Mouse (Mus musculus) stomach, postnatal 0 days (tissue): ENCODE data around the gene Rprm. TPM values are rescaled to one million over a fixed set of nuclear protein-coding genes. Genes with fewer than 3 reads are reported as not detected.

Experiments
- ATAC-seq: fragments of 200-750 bp; cut with Nextera tagmentation; 2 replicates; pipeline ENCODE4 v1.8.0; 2017; ENCODE audit not compliant: low FRiP score, low TSS enrichment
- DNase-seq: peaks from one replicate; pipeline ENCODE4 v3.0.0-alpha.2; 2016; ENCODE audit warnings: low spot score
- H3K27ac ChIP-seq: fragments of 300-500 bp; sonication (generic); replicated peaks from 2 replicates; pipeline ENCODE4 v1.5.1; 2014; ENCODE audit warnings: mild to moderate bottlenecking, control low read depth
- H3K27me3 ChIP-seq: fragments of 300-500 bp; sonication (generic); 2 replicates; pipeline ENCODE4 v1.6.1; 2014; ENCODE audit warnings: low read length; ENCODE audit not compliant: control insufficient read depth, insufficient read depth
- H3K36me3 ChIP-seq: fragments of 300-500 bp; sonication (generic); 2 replicates; pipeline ENCODE4 v1.6.1; 2014; ENCODE audit warnings: low read length, mixed read lengths; ENCODE audit not compliant: control insufficient read depth, insufficient read depth
- H3K4me1 ChIP-seq: fragments of 300-500 bp; sonication (generic); replicated peaks from 2 replicates; pipeline ENCODE4 v1.6.1; 2014; ENCODE audit warnings: antibody characterized with exemption; ENCODE audit not compliant: control insufficient read depth, insufficient read depth
- H3K4me2 ChIP-seq: fragments of 300-500 bp; sonication (generic); replicated peaks from 2 replicates; pipeline ENCODE4 v1.6.1; 2014; ENCODE audit warnings: low read depth, mild to moderate bottlenecking, control low read depth, moderate library complexity
- H3K4me3 ChIP-seq: fragments of 300-500 bp; sonication (generic); 2 replicates; pipeline ENCODE4 v1.5.1; 2014; ENCODE audit warnings: low read depth, low read length, control low read depth
- H3K9ac ChIP-seq: fragments of 300-500 bp; sonication (generic); 2 replicates; pipeline ENCODE4 v1.6.1; 2014; ENCODE audit warnings: mild to moderate bottlenecking, low read length, control low read depth, mixed read lengths
- H3K9me3 ChIP-seq: fragments of 300-500 bp; sonication (generic); 2 replicates; pipeline ENCODE4 v1.6.1; 2016; ENCODE audit warnings: low read length; ENCODE audit not compliant: control insufficient read depth
- CTCF ChIP-seq: IDR thresholded peaks from 2 replicates; pipeline ENCODE4 v1.5.1; 2016; ENCODE audit warnings: antibody characterized with exemption, low read depth, mild to moderate bottlenecking, moderate library complexity
- EP300 ChIP-seq: optimal IDR thresholded peaks from 2 replicates; pipeline ENCODE3; 2016; ENCODE audit warnings: antibody characterized with exemption
- WGBS: fragments of 180-500 bp; shearing (Covaris S2); extraction: QIAGEN DNeasy Blood & Tissue Kit; methylation state at CpG from one replicate; pipeline ENCODE4 v1.1.7; 2014; 5-methylcytosine and 5-hydroxymethylcytosine counted together
- polyA plus RNA-seq: library from polyadenylated mRNA; unstranded; fragments of >200 nt; fragmentation: Nextera tagmentation; extraction: Ambion mirVana; gene quantifications from 2 replicates; pipeline ENCODE4 v1.2.1, GENCODE M21; 2015

The Rprm gene
- polyA plus RNA-seq, 1 experiment from 2014 or later: 4.9 TPM

DNA sequence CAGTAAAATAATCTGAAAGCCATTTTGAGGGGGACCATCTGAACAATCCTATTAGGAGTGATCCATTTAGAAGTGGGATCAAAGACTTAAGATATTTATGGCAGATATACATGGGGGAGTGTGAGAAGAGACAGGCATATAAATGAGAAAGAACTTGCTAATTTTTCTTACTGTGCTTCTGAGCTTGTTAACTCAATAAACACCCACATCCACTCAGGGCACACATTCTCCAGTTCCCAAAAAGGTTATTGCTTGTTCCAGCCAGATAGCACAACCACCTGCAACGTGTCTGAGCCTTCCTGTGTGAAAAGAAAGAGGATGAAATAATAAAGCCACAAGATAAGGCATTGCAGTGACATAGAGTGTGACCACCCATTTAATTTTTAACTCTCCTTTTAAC is 22.9 kb downstream of the Rprm start:
- WGBS: 11% methylated on average over 1 of the region's 1 CpGs
- no peak overlapping the region for H3K9ac ChIP-seq
- no peak for ATAC-seq
- H3K9me3 ChIP-seq: no peaks in the 10 kb centered on the region
- TF ChIP-seq CTCF: no peak
- TF ChIP-seq EP300: no peak
- no peak overlapping the region for H3K4me3 ChIP-seq
- H3K36me3 ChIP-seq: no peaks in the 10 kb centered on the region
- DNase-seq: no peak
- H3K4me1 ChIP-seq: no peaks in the 10 kb centered on the region
- no peak overlapping the region for H3K4me2 ChIP-seq
- no peaks in the 10 kb centered on the region for H3K27me3 ChIP-seq
- no peak overlapping the region for H3K27ac ChIP-seq

DNA sequence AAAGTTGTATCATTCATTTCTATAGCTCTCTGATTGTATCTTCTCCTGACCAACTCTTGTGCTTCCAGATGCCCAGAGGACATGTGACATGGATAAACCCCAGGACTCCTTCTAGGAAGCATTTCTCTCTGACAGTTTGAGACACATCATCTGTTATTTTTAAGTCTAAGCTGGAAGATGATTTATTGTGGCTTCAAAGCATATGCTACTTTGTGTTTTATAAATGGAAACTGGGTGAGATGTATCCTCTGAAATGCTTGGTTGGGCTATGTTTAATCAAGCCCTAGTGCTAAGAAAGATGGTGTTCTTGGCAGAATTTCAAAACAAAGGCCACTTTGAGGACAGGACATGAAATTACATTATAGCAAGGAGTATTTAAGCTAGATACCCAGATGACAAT is 24.3 kb downstream of the Rprm start:
- no peak for DNase-seq
- Histone ChIP-seq H3K27ac (no peak overlapping the region), H3K4me3 (no peak overlapping the region), H3K36me3 (no peaks in the 10 kb centered on the region), H3K9me3 (no peaks in the 10 kb centered on the region), H3K4me1 (no peaks in the 10 kb centered on the region), H3K9ac (no peak overlapping the region), H3K4me2 (no peak overlapping the region), H3K27me3 (no peaks in the 10 kb centered on the region)
- ATAC-seq: no peak
- TF ChIP-seq EP300: no peak
- TF ChIP-seq CTCF: no peak
